Mouse (Mus musculus): ENCODE results near the gene Fam117a. TPM values are rescaled to one million over a fixed set of nuclear protein-coding genes. Genes with fewer than 3 reads are reported as not detected.

Gene Fam117a
- total and polyA plus RNA-seq, 3 experiments = 49.9 to 116 TPM; not detected in 1

- Histone ChIP-seq H3K79me2 (ENCODE audit: control insufficient read depth, insufficient read depth, low read length, poor library complexity) (peaks cover 3% of the 10 kb centered on the region; the same call in 1 of the 2 replicates), H3K9me3 (replicated peaks; ENCODE audit: insufficient read depth, low read length) (no peaks in the 10 kb centered on the region), H3K36me3 (ENCODE audit: control insufficient read depth in 1 of 2, insufficient read depth in 2 of 2, low read length in 2 of 2) (peaks cover 20 to 26% of the 10 kb centered on the region in 2 experiments), H3K9ac (ENCODE audit: control insufficient read depth, low read depth, low read length, poor library complexity, severe bottlenecking) (no peak overlapping the region), H3K4me3 (ENCODE audit: control insufficient read depth in 1 of 2, insufficient read depth in 1 of 2, low read depth in 2 of 2, low read length in 2 of 2) (no peak overlapping the region), H3K27ac (ENCODE audit: control insufficient read depth, low read depth, low read length) (no peak overlapping the region), H3K27me3 (ENCODE audit: control insufficient read depth in 1 of 2, insufficient read depth in 2 of 2, low read length in 2 of 2) (no peaks in the 10 kb centered on the region), H3K4me1 (ENCODE audit: control insufficient read depth in 1 of 2, insufficient read depth in 2 of 2, low read length in 2 of 2) (peaks cover 23 to 26% of the 10 kb centered on the region in 2 experiments)
- DNase-seq (ENCODE audit: low read depth, low spot score) = no peak
- TF ChIP-seq MYC (IDR thresholded peaks at IDR 0.05; ENCODE audit: low read depth, low read length) (no peak), USF2 (IDR thresholded peaks at IDR 0.05; ENCODE audit: borderline replicate concordance in 1 of 2, insufficient read depth in 1 of 2, low read depth in 1 of 2, low read length in 2 of 2) (no peak), POLR2AphosphoS5 (IDR thresholded peaks at IDR 0.05; ENCODE audit: borderline replicate concordance, low read depth, low read length) (no peak), E2F4 (IDR thresholded peaks at IDR 0.05; ENCODE audit: borderline replicate concordance, low read depth, low read length) (no peak), ZMIZ1 (IDR thresholded peaks at IDR 0.05; ENCODE audit: low read depth, low read length) (no peak), ZC3H11A (IDR thresholded peaks at IDR 0.05; ENCODE audit: low read depth, low read length) (no peak), MEF2A (IDR thresholded peaks at IDR 0.05; ENCODE audit: extremely low read depth, insufficient replicate concordance, low read depth, low read length, poor library complexity, severe bottlenecking) (no peak), ZNF384 (IDR thresholded peaks at IDR 0.05; ENCODE audit: low read depth, low read length) (no peak)
Observed at GRCm38 (mm10) chr11:95350289-95350688, 13.5 kb downstream of the Fam117a start.

DNA sequence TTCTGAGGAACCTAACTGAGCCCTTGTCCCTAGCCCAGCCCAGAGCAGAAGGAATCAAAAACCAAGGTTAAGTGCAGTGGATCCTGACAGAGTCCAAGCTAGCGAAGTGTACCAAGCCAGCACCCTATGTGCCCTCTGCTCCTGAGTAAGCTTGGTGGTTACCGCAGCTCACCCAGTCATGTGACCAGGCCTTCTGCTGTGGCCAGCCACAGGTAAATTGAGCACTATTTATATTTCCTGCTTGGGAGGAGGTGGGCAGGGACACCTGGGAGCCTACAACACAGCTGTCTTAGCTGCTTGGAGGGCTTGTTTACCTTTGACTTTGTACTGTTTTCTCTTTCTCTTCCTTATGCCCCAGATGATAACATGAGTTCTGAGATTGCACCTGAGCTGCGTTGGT is 14.1 kb downstream of the Fam117a start:
- Histone ChIP-seq H3K9me3 (replicated peaks; ENCODE audit: insufficient read depth, low read length) (no peaks in the 10 kb centered on the region), H3K27me3 (ENCODE audit: control insufficient read depth in 1 of 2, insufficient read depth in 2 of 2, low read length in 2 of 2) (no peaks in the 10 kb centered on the region), H3K9ac (ENCODE audit: control insufficient read depth, low read depth, low read length, poor library complexity, severe bottlenecking) (no peak overlapping the region), H3K4me1 (ENCODE audit: control insufficient read depth in 1 of 2, insufficient read depth in 2 of 2, low read length in 2 of 2) (peaks cover 29 to 32% of the 10 kb centered on the region in 2 experiments), H3K36me3 (ENCODE audit: control insufficient read depth in 1 of 2, insufficient read depth in 2 of 2, low read length in 2 of 2) (peaks cover 15 to 33% of the 10 kb centered on the region in 2 experiments), H3K79me2 (ENCODE audit: control insufficient read depth, insufficient read depth, low read length, poor library complexity) (no peaks in the 10 kb centered on the region; the same call in 1 of the 2 replicates), H3K27ac (ENCODE audit: control insufficient read depth, low read depth, low read length) (no peak overlapping the region), H3K4me3 (ENCODE audit: control insufficient read depth in 1 of 2, insufficient read depth in 1 of 2, low read depth in 2 of 2, low read length in 2 of 2) (no peak overlapping the region)
- DNase-seq (ENCODE audit: low read depth, low spot score) = no peak
- TF ChIP-seq USF1 (IDR thresholded peaks at IDR 0.05; ENCODE audit: low read depth, low read length) = peak; percentile 63
- no peak for TF ChIP-seq MAZ (IDR thresholded peaks at IDR 0.05; ENCODE audit: low read depth, low read length)
- no peak for TF ChIP-seq ETS1 (IDR thresholded peaks at IDR 0.05; ENCODE audit: low read depth, low read length)
- TF ChIP-seq KAT2A (conservative IDR thresholded peaks at IDR 0.05; ENCODE audit: low read depth, low read length) = no peak
- TF ChIP-seq MAFK (IDR thresholded peaks at IDR 0.05; ENCODE audit: borderline replicate concordance, low read depth, low read length) = no peak

- Histone ChIP-seq H3K9me3 (replicated peaks; ENCODE audit: insufficient read depth, low read length) (no peaks in the 10 kb centered on the region), H3K9ac (ENCODE audit: control insufficient read depth, low read depth, low read length, poor library complexity, severe bottlenecking) (no peak overlapping the region), H3K79me2 (ENCODE audit: control insufficient read depth, insufficient read depth, low read length, poor library complexity) (no peaks in the 10 kb centered on the region), H3K4me3 (ENCODE audit: control insufficient read depth in 1 of 2, insufficient read depth in 1 of 2, low read depth in 2 of 2, low read length in 2 of 2) (no peak overlapping the region), H3K27me3 (ENCODE audit: control insufficient read depth in 1 of 2, insufficient read depth in 2 of 2, low read length in 2 of 2) (no peaks in the 10 kb centered on the region), H3K36me3 (ENCODE audit: control insufficient read depth in 1 of 2, insufficient read depth in 2 of 2, low read length in 2 of 2) (peaks cover 7 to 43% of the 10 kb centered on the region in 2 experiments; a peak in 3 of 4 replicates), H3K27ac (ENCODE audit: control insufficient read depth, low read depth, low read length) (peak overlapping the region; percentile 1; the same call in 1 of the 2 replicates), H3K4me1 (ENCODE audit: control insufficient read depth in 1 of 2, insufficient read depth in 2 of 2, low read length in 2 of 2) (peaks cover 39 to 45% of the 10 kb centered on the region in 2 experiments)
- TF ChIP-seq USF1 (IDR thresholded peaks at IDR 0.05; ENCODE audit: low read depth, low read length) (no peak), SMC3 (IDR thresholded peaks at IDR 0.05; ENCODE audit: low read depth, low read length) (peak; percentile 19; the same call in 1 of the 2 replicates), ELF1 (IDR thresholded peaks at IDR 0.05; ENCODE audit: low read depth, low read length) (no peak), CTCF (IDR thresholded peaks at IDR 0.05 in 2 of 3, conservative IDR thresholded peaks at IDR 0.05 in 1 of 3; ENCODE audit: control insufficient read depth in 1 of 3, insufficient read depth in 1 of 3, low read depth in 2 of 3, low read length in 3 of 3, poor library complexity in 1 of 3, severe bottlenecking in 1 of 3) (peak in 2 of 3 experiments; percentile 7 to 38; a peak in 3 of 6 replicates)
- no peak for DNase-seq (ENCODE audit: low read depth, low spot score)
Observed at GRCm38 (mm10) chr11:95352686-95353085, 15.9 kb downstream of the Fam117a start.
